Mouse (Mus musculus) brain, embryonic 18.5 days (tissue): ENCODE results near the gene Upf2.
A peak's percentile ranks its signal among the peaks of the same experiment; 100 is the strongest.
"Not testable (repeated sequence)": the region's sequence is repeated elsewhere in the genome, so short reads cannot be mapped to it uniquely, and the experiment has no call there.

Source experiments
- DNase-seq: peaks from one replicate; pipeline ENCODE4 v3.0.0-alpha.2; 2012; ENCODE audit warnings: low read depth, low spot score

Gene Upf2

GRCm38 (mm10) chr2:5949821-5950220, 1.4 kb upstream of the Upf2 start:
- not testable (repeated sequence) for DNase-seq

GRCm38 (mm10) chr2:5950305-5950704, 964 bp upstream of the Upf2 start:
- no peak for DNase-seq

GRCm38 (mm10) chr2:5951621-5952211, 447 bp downstream of the Upf2 start:
- no peak for DNase-seq

- DNase-seq = no peak
These were observed 6.4 kb downstream of the Upf2 start for GRCm38 (mm10) chr2:5957705-5958104.

GRCm38 (mm10) chr2:5962265-5962664, 11.0 kb downstream of the Upf2 start:
- DNase-seq = no peak

GRCm38 (mm10) chr2:5963729-5964128, 12.5 kb downstream of the Upf2 start:
- not testable (repeated sequence) for DNase-seq

GRCm38 (mm10) chr2:5965972-5966371, 14.7 kb downstream of the Upf2 start:
- no peak for DNase-seq

GRCm38 (mm10) chr2:5970629-5971028, 19.4 kb downstream of the Upf2 start:
- DNase-seq = not testable (repeated sequence)

- no peak for DNase-seq
These were observed 26.3 kb downstream of the Upf2 start for GRCm38 (mm10) chr2:5977532-5977931.

- peak; percentile 4 for DNase-seq
These were observed 44.3 kb downstream of the Upf2 start for GRCm38 (mm10) chr2:5995538-5995937.

GRCm38 (mm10) chr2:6003949-6004348, 52.7 kb downstream of the Upf2 start:
- DNase-seq = no peak

GRCm38 (mm10) chr2:6014532-6014931, 63.3 kb downstream of the Upf2 start:
- no peak for DNase-seq

GRCm38 (mm10) chr2:6015182-6015581, 63.9 kb downstream of the Upf2 start:
- not testable (repeated sequence) for DNase-seq

- no peak for DNase-seq
These were observed 69.3 kb downstream of the Upf2 start for GRCm38 (mm10) chr2:6020570-6020969.

GRCm38 (mm10) chr2:6042644-6043043, 91.4 kb downstream of the Upf2 start:
- no peak for DNase-seq

GRCm38 (mm10) chr2:6046796-6047195, 95.5 kb downstream of the Upf2 start:
- no peak for DNase-seq

GRCm38 (mm10) chr2:6048570-6048969, 97.3 kb downstream of the Upf2 start:
- DNase-seq = no peak

- no peak for DNase-seq
These were observed 97.7 kb downstream of the Upf2 start for GRCm38 (mm10) chr2:6049018-6049417.

- DNase-seq = no peak
These were observed 104.2 kb downstream of the Upf2 start for GRCm38 (mm10) chr2:6055466-6055865.

- no peak for DNase-seq
These were observed 105.2 kb downstream of the Upf2 start for GRCm38 (mm10) chr2:6056518-6056917.

- DNase-seq = no peak
These were observed 108.0 kb downstream of the Upf2 start for GRCm38 (mm10) chr2:6059291-6059690.

- no peak for DNase-seq
These were observed 109.0 kb downstream of the Upf2 start for GRCm38 (mm10) chr2:6060071-6060804.

GRCm38 (mm10) chr2:6067341-6067740, 116.1 kb downstream of the Upf2 start:
- no peak for DNase-seq
